Mouse (Mus musculus): Measurements from ENCODE around the gene Tmem131. TPM values are rescaled to one million over a fixed set of nuclear protein-coding genes. Genes with fewer than 3 reads are reported as not detected.

Tmem131 gene
- total and polyA plus RNA-seq, 2 experiments from 2014 or later = 3.9 to 10.1 TPM

- H3K4me1 ChIP-seq (ENCODE audit: control insufficient read depth, insufficient read depth) = peaks cover 28% of the 10 kb centered on the region
- no peaks in the 10 kb centered on the region for H3K9me3 ChIP-seq (replicated peaks; ENCODE audit: control insufficient read depth, low read length)
- 76% methylated on average over 3 of the region's 3 CpGs for WGBS
- H3K4me3 ChIP-seq (ENCODE audit: low read depth, low read length) = no peak overlapping the region
- DNase-seq (ENCODE audit: low spot score) (no peak), ATAC-seq (ENCODE audit: insufficient read depth, low read depth) (no peak)
- H3K27ac ChIP-seq (ENCODE audit: low read depth) = no peak overlapping the region
- no peaks in the 10 kb centered on the region; the same call in 1 of the 2 replicates for H3K36me3 ChIP-seq (replicated peaks; ENCODE audit: control insufficient read depth, insufficient read depth, low read length)
- no peak overlapping the region for H3K9ac ChIP-seq (replicated peaks; ENCODE audit: low read depth, low read length)
- no peaks in the 10 kb centered on the region for H3K27me3 ChIP-seq (ENCODE audit: control insufficient read depth, insufficient read depth, low read length)
- no peak overlapping the region for H3K4me2 ChIP-seq (ENCODE audit: low read depth, low read length)
- TF ChIP-seq EP300 (IDR thresholded peaks at IDR 0.05; ENCODE audit: low read depth) (no peak), CTCF (IDR thresholded peaks at IDR 0.05; ENCODE audit: low read depth) (no peak)
Observed at GRCm38 (mm10) chr1:36892461-36892860, 51.0 kb downstream of the Tmem131 start.

GRCm38 (mm10) chr1:36889016-36889415 lies 54.5 kb downstream of the Tmem131 start:
- DNase-seq (ENCODE audit: low spot score) (no peak), ATAC-seq (ENCODE audit: insufficient read depth, low read depth) (no peak)
- Histone ChIP-seq H3K27ac (ENCODE audit: low read depth) (no peak overlapping the region), H3K36me3 (replicated peaks; ENCODE audit: control insufficient read depth, insufficient read depth, low read length) (peaks cover 3% of the 10 kb centered on the region), H3K4me3 (ENCODE audit: low read depth, low read length) (no peak overlapping the region), H3K27me3 (ENCODE audit: control insufficient read depth, insufficient read depth, low read length) (no peaks in the 10 kb centered on the region), H3K4me2 (ENCODE audit: low read depth, low read length) (no peak overlapping the region), H3K4me1 (ENCODE audit: control insufficient read depth, insufficient read depth) (peaks cover 61% of the 10 kb centered on the region), H3K9ac (replicated peaks; ENCODE audit: low read depth, low read length) (no peak overlapping the region), H3K9me3 (replicated peaks; ENCODE audit: control insufficient read depth, low read length) (no peaks in the 10 kb centered on the region)
- TF ChIP-seq EP300 (IDR thresholded peaks at IDR 0.05; ENCODE audit: low read depth) (no peak), CTCF (IDR thresholded peaks at IDR 0.05; ENCODE audit: low read depth) (no peak)
- WGBS = 92% methylated on average over 5 of the region's 5 CpGs

- peak overlapping the region; percentile 55 for H3K27ac ChIP-seq (ENCODE audit: low read depth)
- 42% methylated on average over 3 of the region's 3 CpGs for WGBS
- no peak overlapping the region for H3K4me3 ChIP-seq (ENCODE audit: low read depth, low read length)
- no peak for TF ChIP-seq CTCF (IDR thresholded peaks at IDR 0.05; ENCODE audit: low read depth)
- no peak for TF ChIP-seq EP300 (IDR thresholded peaks at IDR 0.05; ENCODE audit: low read depth)
- H3K27me3 ChIP-seq (ENCODE audit: control insufficient read depth, insufficient read depth, low read length) = no peaks in the 10 kb centered on the region
- DNase-seq (ENCODE audit: low spot score) = peak; percentile 75
- H3K9me3 ChIP-seq (replicated peaks; ENCODE audit: control insufficient read depth, low read length) = no peaks in the 10 kb centered on the region
- peaks cover 69% of the 10 kb centered on the region for H3K4me1 ChIP-seq (ENCODE audit: control insufficient read depth, insufficient read depth)
- no peak overlapping the region for H3K4me2 ChIP-seq (ENCODE audit: low read depth, low read length)
- no peak overlapping the region for H3K9ac ChIP-seq (replicated peaks; ENCODE audit: low read depth, low read length)
- H3K36me3 ChIP-seq (replicated peaks; ENCODE audit: control insufficient read depth, insufficient read depth, low read length) = peaks cover 3% of the 10 kb centered on the region
- ATAC-seq (ENCODE audit: insufficient read depth, low read depth) = peak; percentile 39; the same call in 1 of the 2 replicates
Observed at GRCm38 (mm10) chr1:36887172-36887571, 56.3 kb downstream of the Tmem131 start.

- no peak overlapping the region for H3K4me3 ChIP-seq (ENCODE audit: low read depth, low read length)
- H3K27me3 ChIP-seq (ENCODE audit: control insufficient read depth, insufficient read depth, low read length) = no peaks in the 10 kb centered on the region
- 82% methylated on average over 4 of the region's 4 CpGs for WGBS
- no peak overlapping the region for H3K9ac ChIP-seq (replicated peaks; ENCODE audit: low read depth, low read length)
- 0 out of 2 replicates have a peak overlapping the region, but pooled peaks have one; percentile 55 for H3K27ac ChIP-seq (ENCODE audit: low read depth)
- H3K4me2 ChIP-seq (ENCODE audit: low read depth, low read length) = no peak overlapping the region
- H3K4me1 ChIP-seq (ENCODE audit: control insufficient read depth, insufficient read depth) = peaks cover 67% of the 10 kb centered on the region
- DNase-seq (ENCODE audit: low spot score) (no peak), ATAC-seq (ENCODE audit: insufficient read depth, low read depth) (no peak)
- peaks cover 3% of the 10 kb centered on the region for H3K36me3 ChIP-seq (replicated peaks; ENCODE audit: control insufficient read depth, insufficient read depth, low read length)
- H3K9me3 ChIP-seq (replicated peaks; ENCODE audit: control insufficient read depth, low read length) = no peaks in the 10 kb centered on the region
- TF ChIP-seq CTCF (IDR thresholded peaks at IDR 0.05; ENCODE audit: low read depth) = no peak
- no peak for TF ChIP-seq EP300 (IDR thresholded peaks at IDR 0.05; ENCODE audit: low read depth)
Observed at GRCm38 (mm10) chr1:36886489-36886888, 57.0 kb downstream of the Tmem131 start.

- H3K27ac ChIP-seq (ENCODE audit: low read depth) = peak overlapping the region; percentile 60
- DNase-seq (ENCODE audit: low spot score) = no peak
- H3K9me3 ChIP-seq (replicated peaks; ENCODE audit: control insufficient read depth, low read length) = no peaks in the 10 kb centered on the region
- peaks cover 9% of the 10 kb centered on the region for H3K36me3 ChIP-seq (replicated peaks; ENCODE audit: control insufficient read depth, insufficient read depth, low read length)
- no peaks in the 10 kb centered on the region for H3K27me3 ChIP-seq (ENCODE audit: control insufficient read depth, insufficient read depth, low read length)
- H3K4me2 ChIP-seq (ENCODE audit: low read depth, low read length) = no peak overlapping the region
- H3K9ac ChIP-seq (replicated peaks; ENCODE audit: low read depth, low read length) = 0 out of 2 replicates have a peak overlapping the region, but pooled peaks have one; percentile 15
- WGBS = 37% methylated on average over 3 of the region's 3 CpGs
- H3K4me1 ChIP-seq (ENCODE audit: control insufficient read depth, insufficient read depth) = peaks cover 53% of the 10 kb centered on the region
- ATAC-seq (ENCODE audit: insufficient read depth, low read depth) = peak; percentile 63
- no peak overlapping the region for H3K4me3 ChIP-seq (ENCODE audit: low read depth, low read length)
- no peak; the same call in 1 of the 2 replicates for TF ChIP-seq EP300 (IDR thresholded peaks at IDR 0.05; ENCODE audit: low read depth)
- no peak for TF ChIP-seq CTCF (IDR thresholded peaks at IDR 0.05; ENCODE audit: low read depth)
Observed at GRCm38 (mm10) chr1:36884536-36884935, 58.9 kb downstream of the Tmem131 start.

- Histone ChIP-seq H3K4me3 (ENCODE audit: low read depth, low read length) (no peak overlapping the region), H3K27me3 (ENCODE audit: control insufficient read depth, insufficient read depth, low read length) (no peaks in the 10 kb centered on the region), H3K4me2 (ENCODE audit: low read depth, low read length) (0 out of 2 replicates have a peak overlapping the region, but pooled peaks have one; percentile 4), H3K36me3 (replicated peaks; ENCODE audit: control insufficient read depth, insufficient read depth, low read length) (peaks cover 9% of the 10 kb centered on the region), H3K27ac (ENCODE audit: low read depth) (peak overlapping the region; percentile 60), H3K9ac (replicated peaks; ENCODE audit: low read depth, low read length) (no peak overlapping the region), H3K9me3 (replicated peaks; ENCODE audit: control insufficient read depth, low read length) (no peaks in the 10 kb centered on the region), H3K4me1 (ENCODE audit: control insufficient read depth, insufficient read depth) (peaks cover 53% of the 10 kb centered on the region)
- peak; percentile 55 for DNase-seq (ENCODE audit: low spot score)
- no peak; the same call in 1 of the 2 replicates for ATAC-seq (ENCODE audit: insufficient read depth, low read depth)
- WGBS = 68% methylated on average over 2 of the region's 2 CpGs
- TF ChIP-seq CTCF (IDR thresholded peaks at IDR 0.05; ENCODE audit: low read depth) (no peak), EP300 (IDR thresholded peaks at IDR 0.05; ENCODE audit: low read depth) (no peak)
Observed at GRCm38 (mm10) chr1:36883805-36884204, 59.7 kb downstream of the Tmem131 start.
